Mouse (Mus musculus): Measurements from ENCODE around the gene Pdk4. TPM values are rescaled to one million over a fixed set of nuclear protein-coding genes. Genes with fewer than 3 reads are reported as not detected.

The Pdk4 gene
- polyA plus RNA-seq, 1 experiment from 2014 or later: 10.0 TPM

DNA sequence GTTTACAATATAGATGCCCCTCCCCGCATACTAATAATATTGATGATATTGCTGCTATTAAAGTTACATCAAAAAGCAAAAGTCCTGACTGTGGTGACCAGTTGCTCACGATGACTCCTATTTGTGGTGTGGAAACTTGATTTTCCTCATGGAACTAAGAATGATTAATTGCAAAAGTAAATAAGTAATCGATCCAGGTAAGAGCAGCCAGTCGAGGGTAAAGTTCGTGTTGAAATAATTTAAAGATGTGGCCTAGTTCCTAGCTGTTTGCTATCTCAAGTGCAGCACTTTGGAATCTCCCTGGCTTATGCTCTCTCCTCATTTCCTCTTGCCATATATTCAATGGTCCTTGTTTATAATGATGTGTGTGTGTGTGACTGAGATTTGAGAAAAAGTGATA is 46.2 kb downstream of the Pdk4 start:
- ATAC-seq: peak; percentile 54
- H3K4me1 ChIP-seq (ENCODE audit: insufficient read depth): no peaks in the 10 kb centered on the region; the same call in 1 of the 2 replicates
- no peak overlapping the region for H3K27ac ChIP-seq (ENCODE audit: low read depth)
- no peak overlapping the region for H3K4me3 ChIP-seq (ENCODE audit: low read depth, low read length)
- no peak for DNase-seq
- no peaks in the 10 kb centered on the region for H3K27me3 ChIP-seq (ENCODE audit: insufficient read depth, low read length)
- WGBS (ENCODE audit: insufficient replicate concordance): 59% methylated on average over 5 of the region's 5 CpGs
- TF ChIP-seq CTCF (IDR thresholded peaks at IDR 0.05; ENCODE audit: low read depth): no peak
- TF ChIP-seq EP300 (IDR thresholded peaks at IDR 0.05; ENCODE audit: low read depth): peak; percentile 38; the same call in 1 of the 2 replicates
- H3K9me3 ChIP-seq (ENCODE audit: low read length): no peaks in the 10 kb centered on the region
- no peaks in the 10 kb centered on the region for H3K36me3 ChIP-seq (replicated peaks; ENCODE audit: insufficient read depth, low read length)
- no peak overlapping the region for H3K9ac ChIP-seq (replicated peaks)
- H3K4me2 ChIP-seq (ENCODE audit: low read depth, low read length): no peak overlapping the region

GRCm38 (mm10) chr6:5448396-5448795 is 47.7 kb downstream of the Pdk4 start:
- TF ChIP-seq CTCF (IDR thresholded peaks at IDR 0.05; ENCODE audit: low read depth): no peak
- TF ChIP-seq EP300 (IDR thresholded peaks at IDR 0.05; ENCODE audit: low read depth): no peak

GRCm38 (mm10) chr6:5447546-5447945 is 48.6 kb downstream of the Pdk4 start:
- ATAC-seq (no peak), DNase-seq (no peak)
- H3K9ac ChIP-seq (replicated peaks): no peak overlapping the region
- no peak overlapping the region for H3K4me2 ChIP-seq (ENCODE audit: low read depth, low read length)
- H3K27me3 ChIP-seq (ENCODE audit: insufficient read depth, low read length): no peaks in the 10 kb centered on the region
- H3K4me3 ChIP-seq (ENCODE audit: low read depth, low read length): no peak overlapping the region
- no peaks in the 10 kb centered on the region for H3K36me3 ChIP-seq (replicated peaks; ENCODE audit: insufficient read depth, low read length)
- peaks cover 5% of the 10 kb centered on the region; the same call in 1 of the 2 replicates for H3K4me1 ChIP-seq (ENCODE audit: insufficient read depth)
- H3K27ac ChIP-seq (ENCODE audit: low read depth): no peak overlapping the region
- whole genome bisulfite sequencing (ENCODE audit: insufficient replicate concordance): 72% methylated on average over 6 of the region's 6 CpGs
- H3K9me3 ChIP-seq (ENCODE audit: low read length): no peaks in the 10 kb centered on the region
- TF ChIP-seq EP300 (IDR thresholded peaks at IDR 0.05; ENCODE audit: low read depth) (no peak), CTCF (IDR thresholded peaks at IDR 0.05; ENCODE audit: low read depth) (no peak)

More at GRCm38 (mm10) chr6:5448396-5448795, 47.7 kb downstream of the Pdk4 start:
- DNase-seq (no peak), ATAC-seq (no peak)
- no peaks in the 10 kb centered on the region for H3K27me3 ChIP-seq (ENCODE audit: insufficient read depth, low read length)
- no peaks in the 10 kb centered on the region for H3K9me3 ChIP-seq (ENCODE audit: low read length)
- H3K4me2 ChIP-seq (ENCODE audit: low read depth, low read length): no peak overlapping the region
- H3K27ac ChIP-seq (ENCODE audit: low read depth): no peak overlapping the region
- no peak overlapping the region for H3K9ac ChIP-seq (replicated peaks)
- H3K4me3 ChIP-seq (ENCODE audit: low read depth, low read length): no peak overlapping the region
- no peaks in the 10 kb centered on the region for H3K36me3 ChIP-seq (replicated peaks; ENCODE audit: insufficient read depth, low read length)
- peaks cover 3% of the 10 kb centered on the region; the same call in 1 of the 2 replicates for H3K4me1 ChIP-seq (ENCODE audit: insufficient read depth)
- WGBS (ENCODE audit: insufficient replicate concordance): 64% methylated on average over 4 of the region's 4 CpGs

GRCm38 (mm10) chr6:5447013-5447412 is 49.1 kb downstream of the Pdk4 start:
- H3K27ac ChIP-seq (ENCODE audit: low read depth): no peak overlapping the region
- TF ChIP-seq CTCF (IDR thresholded peaks at IDR 0.05; ENCODE audit: low read depth): no peak
- TF ChIP-seq EP300 (IDR thresholded peaks at IDR 0.05; ENCODE audit: low read depth): no peak
- 83% methylated on average over 4 of the region's 4 CpGs for WGBS (ENCODE audit: insufficient replicate concordance)
- H3K27me3 ChIP-seq (ENCODE audit: insufficient read depth, low read length): no peaks in the 10 kb centered on the region
- H3K4me3 ChIP-seq (ENCODE audit: low read depth, low read length): no peak overlapping the region
- H3K4me1 ChIP-seq (ENCODE audit: insufficient read depth): peaks cover 8% of the 10 kb centered on the region; the same call in 1 of the 2 replicates
- no peak for DNase-seq
- no peaks in the 10 kb centered on the region for H3K9me3 ChIP-seq (ENCODE audit: low read length)
- no peak overlapping the region for H3K4me2 ChIP-seq (ENCODE audit: low read depth, low read length)
- ATAC-seq: no peak
- H3K36me3 ChIP-seq (replicated peaks; ENCODE audit: insufficient read depth, low read length): no peaks in the 10 kb centered on the region
- H3K9ac ChIP-seq (replicated peaks): no peak overlapping the region

GRCm38 (mm10) chr6:5444331-5444898 is 51.7 kb downstream of the Pdk4 start:
- peaks cover 8% of the 10 kb centered on the region; the same call in 1 of the 2 replicates for H3K4me1 ChIP-seq (ENCODE audit: insufficient read depth)
- H3K4me3 ChIP-seq (ENCODE audit: low read depth, low read length): no peak overlapping the region
- H3K4me2 ChIP-seq (ENCODE audit: low read depth, low read length): no peak overlapping the region
- 81% methylated on average over 5 of the region's 5 CpGs for WGBS (ENCODE audit: insufficient replicate concordance)
- no peak for DNase-seq
- H3K27ac ChIP-seq (ENCODE audit: low read depth): no peak overlapping the region
- no peaks in the 10 kb centered on the region for H3K36me3 ChIP-seq (replicated peaks; ENCODE audit: insufficient read depth, low read length)
- H3K9ac ChIP-seq (replicated peaks): no peak overlapping the region
- TF ChIP-seq EP300 (IDR thresholded peaks at IDR 0.05; ENCODE audit: low read depth): no peak
- no peak for TF ChIP-seq CTCF (IDR thresholded peaks at IDR 0.05; ENCODE audit: low read depth)
- H3K27me3 ChIP-seq (ENCODE audit: insufficient read depth, low read length): no peaks in the 10 kb centered on the region
- no peak for ATAC-seq
- H3K9me3 ChIP-seq (ENCODE audit: low read length): no peaks in the 10 kb centered on the region

- 30% methylated on average over 13 of the region's 13 CpGs for WGBS (ENCODE audit: insufficient replicate concordance)
- DNase-seq (peak; percentile 22), ATAC-seq (peak; percentile 81)
- no peak overlapping the region for H3K4me3 ChIP-seq (ENCODE audit: low read depth, low read length)
- peak overlapping the region; percentile 36 for H3K4me2 ChIP-seq (ENCODE audit: low read depth, low read length)
- peak overlapping the region; percentile 68 for H3K27ac ChIP-seq (ENCODE audit: low read depth)
- no peaks in the 10 kb centered on the region for H3K9me3 ChIP-seq (ENCODE audit: low read length)
- TF ChIP-seq CTCF (IDR thresholded peaks at IDR 0.05; ENCODE audit: low read depth): no peak
- TF ChIP-seq EP300 (IDR thresholded peaks at IDR 0.05; ENCODE audit: low read depth): no peak; the same call in 1 of the 2 replicates
- no peaks in the 10 kb centered on the region for H3K27me3 ChIP-seq (ENCODE audit: insufficient read depth, low read length)
- H3K9ac ChIP-seq (replicated peaks): no peak overlapping the region
- H3K4me1 ChIP-seq (ENCODE audit: insufficient read depth): peaks cover 8% of the 10 kb centered on the region; the same call in 1 of the 2 replicates
- H3K36me3 ChIP-seq (replicated peaks; ENCODE audit: insufficient read depth, low read length): no peaks in the 10 kb centered on the region
Measured at GRCm38 (mm10) chr6:5443104-5443863, 52.8 kb downstream of the Pdk4 start.

Measured in liver, postnatal 0 days (tissue).